Mouse (Mus musculus): ENCODE results near the gene Lmln. TPM values are rescaled to one million over a fixed set of nuclear protein-coding genes. Genes with fewer than 3 reads are reported as not detected.

The Lmln gene
- total and polyA plus RNA-seq, 3 experiments = 1.5 to 3.2 (median 2.6) TPM

DNA sequence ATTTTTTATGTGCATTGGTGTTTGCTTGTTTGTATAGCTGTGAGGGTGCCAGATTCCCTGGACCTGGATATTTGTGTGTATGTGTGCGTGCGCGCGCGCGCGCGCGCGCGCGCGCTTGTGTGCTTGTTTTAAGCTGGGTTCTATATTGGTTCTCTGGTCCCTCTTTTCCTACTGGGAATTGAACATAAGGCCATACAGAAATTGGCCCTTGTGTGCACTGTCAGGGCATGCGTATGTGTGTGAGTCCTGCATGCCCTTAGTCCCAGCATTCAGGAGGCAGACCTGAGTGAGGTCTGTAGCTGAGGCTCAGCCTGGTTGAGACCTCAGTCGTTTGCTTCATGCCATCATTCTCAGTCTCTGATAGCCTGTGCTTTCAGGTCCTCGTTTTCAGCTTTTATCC lies 4.3 kb upstream of the Lmln start:
- Histone ChIP-seq H3K27ac (ENCODE audit: insufficient read depth, low read depth) (peak overlapping the region; percentile 37), H3K27me3 (replicated peaks) (peaks cover 4% of the 10 kb centered on the region), H3K79me2 (replicated peaks; ENCODE audit: control insufficient read depth, extremely low read depth, insufficient read depth, poor library complexity, severe bottlenecking) (peaks cover 34% of the 10 kb centered on the region), H3K4me1 (ENCODE audit: control insufficient read depth in 1 of 2, insufficient read depth in 2 of 2) (peaks cover 8 to 45% of the 10 kb centered on the region in 2 experiments), H3K4me2 (ENCODE audit: insufficient read depth, low read depth, poor library complexity, severe bottlenecking) (peak overlapping the region; percentile 86), H3K4me3 (replicated peaks in 1 of 3; ENCODE audit: low read depth in 2 of 3, low read length in 2 of 3, poor library complexity in 1 of 3) (peak overlapping the region; percentile 57 to 97 (median 76)), H3K9me3 (replicated peaks; ENCODE audit: low read length) (no peaks in the 10 kb centered on the region), H3K36me3 (replicated peaks in 1 of 2; ENCODE audit: control insufficient read depth in 1 of 2, insufficient read depth in 1 of 2, low read length in 1 of 2) (peaks cover 28 to 40% of the 10 kb centered on the region in 2 experiments), H3K9ac (ENCODE audit: insufficient read depth, low read depth) (peak overlapping the region; percentile 95)
- in situ Hi-C loops (cut with MboI; ENCODE audit: low pct_ligation_motif_present, low pct_unique_long_range_greater_than_20kb, low sequenced_read_pairs) = no loop called here
- dilution Hi-C loops (cut with MboI; ENCODE audit: extremely low pct_ligation_motif_present, extremely low pct_unique_long_range_greater_than_20kb, low sequenced_read_pairs) = no loop called here
- no peak for DNase-seq (ENCODE audit: extremely low read depth)
- no peak for TF ChIP-seq ZC3H11A (IDR thresholded peaks at IDR 0.05; ENCODE audit: low read depth, low read length)
- no peak for TF ChIP-seq ZKSCAN1 (IDR thresholded peaks at IDR 0.05; ENCODE audit: borderline replicate concordance, low read depth, low read length)
- peak; percentile 38; the same call in 1 of the 2 replicates for TF ChIP-seq POLR2A (IDR thresholded peaks at IDR 0.05; ENCODE audit: low read depth, low read length)
- no peak for TF ChIP-seq JUND (conservative IDR thresholded peaks at IDR 0.05; ENCODE audit: low read depth, low read length)
- no peak for TF ChIP-seq GABPA (IDR thresholded peaks at IDR 0.05; ENCODE audit: insufficient replicate concordance, low read depth, low read length)
- TF ChIP-seq CHD2 (IDR thresholded peaks at IDR 0.05; ENCODE audit: low read length) = no peak
- TF ChIP-seq MAFK (IDR thresholded peaks at IDR 0.05; ENCODE audit: insufficient replicate concordance, low read length) = no peak
- no peak for TF ChIP-seq BHLHE40 (IDR thresholded peaks at IDR 0.05; ENCODE audit: low read depth, low read length)
- TF ChIP-seq JUN (IDR thresholded peaks at IDR 0.05; ENCODE audit: insufficient read depth, low read depth, low read length) = no peak
- no peak for TF ChIP-seq MYC (IDR thresholded peaks at IDR 0.05; ENCODE audit: low read depth, low read length)
- TF ChIP-seq NRF1 (IDR thresholded peaks at IDR 0.05; ENCODE audit: low read depth, low read length) = 0 out of 2 replicates have a peak, but pooled peaks have one; percentile 32
- no peak for TF ChIP-seq USF2 (conservative IDR thresholded peaks at IDR 0.05; ENCODE audit: low read depth, low read length)
- TF ChIP-seq MAZ (IDR thresholded peaks at IDR 0.05; ENCODE audit: low read depth, low read length) = no peak
- no peak for TF ChIP-seq TCF12 (IDR thresholded peaks at IDR 0.05; ENCODE audit: low read depth, low read length)
- no peak for TF ChIP-seq SMC3 (IDR thresholded peaks at IDR 0.05; ENCODE audit: low read depth, low read length)
- TF ChIP-seq POLR2AphosphoS2 (IDR thresholded peaks at IDR 0.05; ENCODE audit: low read depth, low read length) = no peak; the same call in 1 of the 2 replicates
- TF ChIP-seq SIN3A (IDR thresholded peaks at IDR 0.05; ENCODE audit: low read length) = 0 out of 2 replicates have a peak, but pooled peaks have one; percentile 39
- no peak for TF ChIP-seq HCFC1 (IDR thresholded peaks at IDR 0.05; ENCODE audit: low read depth, low read length)
- no peak for TF ChIP-seq EP300 (IDR thresholded peaks at IDR 0.05; ENCODE audit: low read length)
- no peak for TF ChIP-seq MXI1 (IDR thresholded peaks at IDR 0.05; ENCODE audit: low read depth, low read length)
- no peak for TF ChIP-seq IRF4 (IDR thresholded peaks at IDR 0.05; ENCODE audit: low read depth, low read length)
- TF ChIP-seq RCOR1 (conservative IDR thresholded peaks at IDR 0.05; ENCODE audit: low read depth, low read length) = no peak
- no peak for TF ChIP-seq RAD21 (IDR thresholded peaks at IDR 0.05; ENCODE audit: low read depth, low read length)
- no peak for TF ChIP-seq KAT2A (IDR thresholded peaks at IDR 0.05; ENCODE audit: insufficient replicate concordance, low read length)
- TF ChIP-seq NELFE (IDR thresholded peaks at IDR 0.05; ENCODE audit: low read depth, low read length) = no peak
- no peak for TF ChIP-seq ZMIZ1 (IDR thresholded peaks at IDR 0.05; ENCODE audit: low read depth, low read length)
